Mouse (Mus musculus) spleen, adult 2 months (tissue): ENCODE measurements around the gene Prps1l3.

Experiments used
- CTCF ChIP-seq: fragments of 200-500 bp; IDR thresholded peaks from 2 replicates; pipeline ENCODE4 v1.5.1; 2011; ENCODE audit warnings: mild to moderate bottlenecking, inconsistent platforms; ENCODE audit not compliant: insufficient read depth, insufficient read length, insufficient replicate concordance; ENCODE audit errors: extremely low read depth
- POLR2A ChIP-seq: fragments of 200-500 bp; IDR thresholded peaks from 2 replicates; pipeline ENCODE4 v1.6.1; 2011; ENCODE audit warnings: low read depth, low read length, inconsistent platforms

DNA sequence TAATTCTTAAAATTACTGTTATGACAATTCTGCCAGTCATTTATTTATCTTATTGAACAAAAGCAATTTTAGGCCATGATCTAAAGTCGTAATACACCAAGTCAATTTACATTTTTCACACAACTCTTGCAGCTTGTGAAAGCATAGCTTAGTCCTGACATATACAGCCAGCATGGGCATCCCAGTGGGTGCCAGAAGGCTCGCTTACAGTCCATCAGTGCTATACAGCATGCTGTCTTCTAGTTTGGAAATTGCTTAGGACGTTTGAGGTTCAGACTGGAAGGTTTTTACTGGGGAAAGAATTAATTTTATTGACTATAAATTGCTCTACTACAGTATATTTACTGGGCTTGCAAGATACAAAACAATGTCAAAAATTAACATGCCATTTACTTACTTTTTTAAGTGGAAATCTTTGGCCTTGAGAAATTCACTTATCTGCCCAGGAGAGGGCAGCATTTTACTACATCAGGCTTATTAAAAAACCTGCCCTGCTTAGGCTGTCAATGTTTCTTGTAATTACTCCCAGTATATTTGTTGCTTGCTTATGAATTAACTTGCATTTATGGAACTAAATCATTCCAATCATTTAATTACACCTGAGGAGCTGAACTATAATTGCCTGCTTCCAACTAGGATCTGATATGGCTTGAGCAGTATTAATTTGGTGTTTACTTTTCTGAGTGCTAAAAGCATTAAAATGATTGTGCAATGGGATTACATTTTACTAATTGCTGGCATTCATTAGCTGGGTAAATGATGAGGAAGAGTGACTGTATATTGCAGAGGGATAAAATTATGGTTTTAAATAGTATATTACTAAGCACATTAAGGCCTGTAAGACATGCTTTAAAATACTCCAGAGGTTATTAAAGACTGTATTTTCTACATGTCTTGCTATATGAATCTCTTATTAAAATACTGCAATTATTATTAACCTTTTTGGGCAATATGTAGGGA, 51.2 kb downstream of the Prps1l3 start:
- TF ChIP-seq CTCF (no peak), POLR2A (no peak)
